In genomic region chr19:42794914-42795613, GRCm38 (mm10) we compare ENCODE assay signal across 8 mouse cellular contexts. TPM values are rescaled to one million over a fixed set of nuclear protein-coding genes. Genes with fewer than 3 reads are reported as not detected.
DNase-seq lines count a peak whose midpoint lies in the region; ATAC-seq lines count a peak whose summit lies in the region.

No protein-coding gene starts in this region.

- H3K9me3 ChIP-seq in hindbrain, embryonic 14.5 days (ENCODE audit: control insufficient read depth, low read length) = no peaks in the 10 kb centered on the region

- WGBS in hindbrain, embryonic 14.5 days = 2% methylated on average over 31 of the region's 31 CpGs

- no peaks in the 10 kb centered on the region for H3K36me3 ChIP-seq in hindbrain, embryonic 14.5 days (replicated peaks; ENCODE audit: control insufficient read depth, insufficient read depth)

- no peak overlapping the region for H3K27ac ChIP-seq in hindbrain, embryonic 14.5 days

- no peaks in the 10 kb centered on the region; the same call in 1 of the 2 replicates for H3K4me1 ChIP-seq in hindbrain, embryonic 14.5 days (replicated peaks; ENCODE audit: control insufficient read depth, insufficient read depth, low read length)

- peak overlapping the region; percentile 81 for H3K4me2 ChIP-seq in hindbrain, embryonic 14.5 days (replicated peaks)

- DNase-seq in T-cell, adult 2 months (ENCODE audit: low spot score) = peak; percentile 68
- peak; percentile 91 to 94 for DNase-seq in cerebellum, postnatal 25 days
- peak; percentile 91 to 92 for DNase-seq in frontal cortex, postnatal 25 days (ENCODE audit: low spot score in 2 of 2)
- DNase-seq in hindbrain, embryonic 14.5 days (ENCODE audit: low spot score) = peak; percentile 99
- peak; percentile 84 to 91 for DNase-seq in layer of hippocampus, postnatal 36 days
- peak; percentile 86 for DNase-seq in lung, postnatal 25 days (ENCODE audit: low spot score)
- DNase-seq in retina, embryonic 14.5 days (ENCODE audit: low spot score) = peak; percentile 97
- DNase-seq in thymus, postnatal 36 days = peak; percentile 70 to 79

- H3K4me3 ChIP-seq in hindbrain, embryonic 14.5 days (replicated peaks; ENCODE audit: low read length) = peak overlapping the region; percentile 35

- ATAC-seq in hindbrain, embryonic 14.5 days (ENCODE audit: low FRiP score) = peak; percentile 89

- H3K27me3 ChIP-seq in hindbrain, embryonic 14.5 days (ENCODE audit: control insufficient read depth, insufficient read depth, low read length) = no peaks in the 10 kb centered on the region

- peak overlapping the region; percentile 53 for H3K9ac ChIP-seq in hindbrain, embryonic 14.5 days

RNA-seq across cellular contexts. Expression of gene Hps1, which starts 15.3 kb away (rescaled TPM):
- polyA plus RNA-seq in hindbrain, embryonic 14.5 days (2014; fragmentation: Nextera tagmentation; extraction: Ambion mirVana) = 7.8 and 10.0 TPM in 2 replicates
- 10 to 100 TPM; 11.4 to 12.2 TPM for total RNA-seq in layer of hippocampus, postnatal 36 days (2021)

RNA-seq across cellular contexts. Expression of gene Pyroxd2, which starts 42.5 kb away (rescaled TPM):
- 1.6 and 2.9 TPM in 2 replicates for polyA plus RNA-seq in hindbrain, embryonic 14.5 days (2014; fragmentation: Nextera tagmentation; extraction: Ambion mirVana)
- 1 to 10 TPM; 2.6 to 3.0 TPM for total RNA-seq in layer of hippocampus, postnatal 36 days (2021)
